Comparison of ENCODE assay signal across 12 mouse cellular contexts in the genomic region with DNA sequence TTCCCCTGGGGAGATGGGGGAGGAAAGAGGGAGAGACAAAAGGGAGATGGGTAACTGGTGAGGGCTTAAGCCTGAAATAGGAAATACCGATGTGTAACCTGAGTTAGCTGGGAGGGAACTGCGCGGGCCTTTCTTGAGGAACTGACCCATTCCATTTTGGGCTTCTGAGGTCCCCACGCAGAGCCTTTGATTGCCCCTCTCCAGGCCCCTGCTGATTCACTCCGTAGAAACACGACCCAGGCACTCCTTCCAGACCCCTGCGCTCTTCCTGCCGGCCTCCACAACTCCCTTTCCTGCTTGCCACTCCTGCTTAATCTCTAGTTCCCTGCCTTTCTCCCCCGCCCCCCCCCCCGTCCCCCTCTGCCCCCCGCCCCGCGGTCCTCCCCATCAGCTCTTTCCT. TPM values are rescaled to one million over a fixed set of nuclear protein-coding genes. Genes with fewer than 3 reads are reported as not detected.
DNase-seq lines count a peak whose midpoint lies in the region; ATAC-seq lines count a peak whose summit lies in the region.
"Had no signal": no experiment of that assay in that cellular context is flagged by ENCODE, and none has a peak within 500 bp of the region (broad histone marks: within the 10 kb centered on the region; RNA-seq: fewer than 3 reads in every experiment).

No protein-coding gene starts in this region.

- H3K27me3 ChIP-seq in kidney, embryonic 14.5 days (ENCODE audit: control insufficient read depth, insufficient read depth, low read length): no peaks in the 10 kb centered on the region
- H3K27me3 ChIP-seq in forebrain, embryonic 10.5 days (ENCODE audit: poor library complexity, severe bottlenecking): peaks cover 27% of the 10 kb centered on the region
- no peaks in the 10 kb centered on the region for H3K27me3 ChIP-seq in limb, embryonic 10.5 days (ENCODE audit: low read depth, poor library complexity, severe bottlenecking)
- peaks cover 6% of the 10 kb centered on the region; the same call in 1 of the 2 replicates for H3K27me3 ChIP-seq in neural tube, embryonic 13.5 days

- no peak overlapping the region for H3K9ac ChIP-seq in kidney, embryonic 14.5 days (ENCODE audit: low read depth, low read length)
- H3K9ac ChIP-seq in neural tube, embryonic 13.5 days: no peak overlapping the region

- H3K4me1 ChIP-seq in kidney, embryonic 14.5 days (ENCODE audit: control insufficient read depth, insufficient read depth, low read length): peaks cover 22% of the 10 kb centered on the region
- peaks cover 66% of the 10 kb centered on the region for H3K4me1 ChIP-seq in forebrain, embryonic 10.5 days
- H3K4me1 ChIP-seq in limb, embryonic 10.5 days: peaks cover 69% of the 10 kb centered on the region
- H3K4me1 ChIP-seq in neural tube, embryonic 13.5 days (replicated peaks): peaks cover 40% of the 10 kb centered on the region

- peak overlapping the region; percentile 6; the same call in 1 of the 2 replicates for H3K4me3 ChIP-seq in kidney, embryonic 14.5 days (ENCODE audit: low read length)
- H3K4me3 ChIP-seq in forebrain, embryonic 10.5 days: peak overlapping the region; percentile 37
- peak overlapping the region; percentile 35 for H3K4me3 ChIP-seq in limb, embryonic 10.5 days
- no peak overlapping the region for H3K4me3 ChIP-seq in neural tube, embryonic 13.5 days

- H3K36me3 ChIP-seq in kidney, embryonic 14.5 days (ENCODE audit: control insufficient read depth, insufficient read depth, low read length): no peaks in the 10 kb centered on the region
- H3K36me3 ChIP-seq in forebrain, embryonic 10.5 days (replicated peaks): no peaks in the 10 kb centered on the region
- no peaks in the 10 kb centered on the region for H3K36me3 ChIP-seq in limb, embryonic 10.5 days
- no peaks in the 10 kb centered on the region for H3K36me3 ChIP-seq in neural tube, embryonic 13.5 days

- DNase-seq in kidney, postnatal 36 days: no peak
- no peak for DNase-seq in forebrain, embryonic 10.5 days (ENCODE audit: extremely low spot score, low spot score)
- DNase-seq in limb, embryonic 10.5 days (ENCODE audit: low spot score): no peak
- no peak for DNase-seq in adrenal gland, postnatal 4 days (ENCODE audit: low spot score in 2 of 2)
- no peak for DNase-seq in left cerebral cortex, postnatal 14 days (ENCODE audit: low spot score in 2 of 2)
- no peak for DNase-seq in spleen, postnatal 36 days (ENCODE audit: low spot score in 2 of 2)
- DNase-seq: kidney, postnatal 10 days; right cerebral cortex, postnatal 25 days had no signal

- intact Hi-C loops in left cerebral cortex, postnatal 14 days (cut with DNase I): no loop called here

- WGBS in kidney, embryonic 14.5 days: 7% methylated on average over 12 of the region's 13 CpGs
- 3% methylated on average over 8 of the region's 13 CpGs for WGBS in forebrain, embryonic 10.5 days
- 4% methylated on average over 10 of the region's 13 CpGs for WGBS in limb, embryonic 10.5 days
- 11% methylated on average over 10 of the region's 13 CpGs for WGBS in neural tube, embryonic 13.5 days

- ATAC-seq in kidney, embryonic 14.5 days (ENCODE audit: low FRiP score, low TSS enrichment): peak; percentile 67
- ATAC-seq in neural tube, embryonic 13.5 days (ENCODE audit: low read depth): no peak

- H3K9me3 ChIP-seq in kidney, embryonic 14.5 days (ENCODE audit: control insufficient read depth, low read length): no peaks in the 10 kb centered on the region
- no peaks in the 10 kb centered on the region for H3K9me3 ChIP-seq in forebrain, embryonic 10.5 days
- H3K9me3 ChIP-seq in limb, embryonic 10.5 days (replicated peaks): no peaks in the 10 kb centered on the region
- no peaks in the 10 kb centered on the region for H3K9me3 ChIP-seq in neural tube, embryonic 13.5 days

- peak overlapping the region; percentile 73 for H3K27ac ChIP-seq in kidney, embryonic 14.5 days (ENCODE audit: low read depth, low read length)
- H3K27ac ChIP-seq in forebrain, embryonic 10.5 days: peak overlapping the region; percentile 78
- peak overlapping the region; percentile 88 for H3K27ac ChIP-seq in limb, embryonic 10.5 days
- no peak overlapping the region for H3K27ac ChIP-seq in neural tube, embryonic 13.5 days (replicated peaks)

- H3K4me2 ChIP-seq in kidney, embryonic 14.5 days (replicated peaks; ENCODE audit: low read depth, low read length): peak overlapping the region; percentile 45
- H3K4me2 ChIP-seq in neural tube, embryonic 13.5 days: 0 out of 2 replicates have a peak overlapping the region, but pooled peaks have one; percentile 13

RNA-seq across cellular contexts. Expression of gene Fzd2, which starts 28.5 kb away (rescaled TPM):
- 41.7 and 49.7 TPM in 2 replicates for polyA plus RNA-seq in kidney, embryonic 14.5 days (2014; fragmentation: Nextera tagmentation; extraction: Ambion mirVana)
- polyA plus RNA-seq in forebrain, embryonic 10.5 days (2016; fragmentation: Nextera tagmentation; extraction: Ambion mirVana): 39.2 and 42.2 TPM in 2 replicates
- polyA plus RNA-seq in limb, embryonic 10.5 days (2016; fragmentation: Nextera tagmentation; extraction: Ambion mirVana): 54.8 and 59.8 TPM in 2 replicates
- 14.8 and 21.1 TPM in 2 replicates for polyA plus RNA-seq in neural tube, embryonic 13.5 days (2015; fragmentation: Nextera tagmentation; extraction: Ambion mirVana)
- 10 to 100 TPM; 11.9 to 16.3 TPM for total RNA-seq in adrenal gland, postnatal 4 days (2021)
- 10 to 100 TPM; 10.6 to 11.1 TPM for total RNA-seq in left cerebral cortex, postnatal 14 days (2021)
- total RNA-seq: megakaryocyte, adult 5-6 weeks had no signal
- polyA plus RNA-seq: erythroblast, embryonic 14.5 days had no signal

RNA-seq across cellular contexts. Expression of gene Meioc, which starts 30.8 kb away (rescaled TPM):
- 0.40 and 1.4 TPM in 2 replicates for polyA plus RNA-seq in kidney, embryonic 14.5 days (2014; fragmentation: Nextera tagmentation; extraction: Ambion mirVana)
- polyA plus RNA-seq in forebrain, embryonic 10.5 days (2016; fragmentation: Nextera tagmentation; extraction: Ambion mirVana): 0.10 and 0.15 TPM in 2 replicates
- 0.14 and 0.55 TPM in 2 replicates for polyA plus RNA-seq in limb, embryonic 10.5 days (2016; fragmentation: Nextera tagmentation; extraction: Ambion mirVana)
- polyA plus RNA-seq in neural tube, embryonic 13.5 days (2015; fragmentation: Nextera tagmentation; extraction: Ambion mirVana): 0.15 and 0.25 TPM in 2 replicates
- under 1 TPM in 1 of 2 experiments, not detected in 1; 0.11 TPM for total RNA-seq in adrenal gland, postnatal 4 days (2021)
- not detected for total RNA-seq in left cerebral cortex, postnatal 14 days (2021)
- total RNA-seq: megakaryocyte, adult 5-6 weeks had no signal
- polyA plus RNA-seq: erythroblast, embryonic 14.5 days had no signal

RNA-seq across cellular contexts. Expression of gene Gm11627, which starts 53.5 kb away (rescaled TPM):
- polyA plus RNA-seq in kidney, embryonic 14.5 days (2014; fragmentation: Nextera tagmentation; extraction: Ambion mirVana): 5.7 and 8.3 TPM in 2 replicates
- 11.8 and 13.1 TPM in 2 replicates for polyA plus RNA-seq in forebrain, embryonic 10.5 days (2016; fragmentation: Nextera tagmentation; extraction: Ambion mirVana)
- 2.5 and 3.3 TPM in 2 replicates for polyA plus RNA-seq in limb, embryonic 10.5 days (2016; fragmentation: Nextera tagmentation; extraction: Ambion mirVana)
- 7.5 and 8.7 TPM in 2 replicates for polyA plus RNA-seq in neural tube, embryonic 13.5 days (2015; fragmentation: Nextera tagmentation; extraction: Ambion mirVana)
- total RNA-seq in adrenal gland, postnatal 4 days (2021): 1 to 10 TPM; 1.4 to 1.9 TPM
- 1 to 10 TPM; 3.5 to 9.8 TPM for total RNA-seq in left cerebral cortex, postnatal 14 days (2021)
- total RNA-seq: megakaryocyte, adult 5-6 weeks had no signal
- polyA plus RNA-seq: erythroblast, embryonic 14.5 days had no signal
